Mouse (Mus musculus): ENCODE data around the gene Lmo2. TPM values are rescaled to one million over a fixed set of nuclear protein-coding genes. Genes with fewer than 3 reads are reported as not detected.
A peak's percentile ranks its signal among the peaks of the same experiment; 100 is the strongest.

Gene Lmo2
- polyA plus RNA-seq, 1 experiment from 2014 or later = 18.6 TPM

GRCm38 (mm10) chr2:103962349-103962748, 4.6 kb downstream of the Lmo2 start:
- Histone ChIP-seq H3K9ac (no peak overlapping the region), H3K27ac (replicated peaks) (no peak overlapping the region), H3K4me1 (no peaks in the 10 kb centered on the region), H3K4me3 (replicated peaks) (no peak overlapping the region), H3K9me3 (replicated peaks) (no peaks in the 10 kb centered on the region), H3K27me3 (peaks cover 3% of the 10 kb centered on the region; the same call in 1 of the 2 replicates), H3K36me3 (no peaks in the 10 kb centered on the region), H3K4me2 (replicated peaks) (no peak overlapping the region)
- 66% methylated on average over 4 of the region's 4 CpGs for WGBS
- no peak for ATAC-seq (ENCODE audit: insufficient number of reproducible peaks, low FRiP score, low TSS enrichment, low read depth)

GRCm38 (mm10) chr2:103965391-103965790, 7.6 kb downstream of the Lmo2 start:
- Histone ChIP-seq H3K9ac (no peak overlapping the region), H3K4me3 (replicated peaks) (no peak overlapping the region), H3K27ac (replicated peaks) (no peak overlapping the region), H3K4me1 (peaks cover 6% of the 10 kb centered on the region), H3K9me3 (replicated peaks) (no peaks in the 10 kb centered on the region), H3K27me3 (peaks cover 28% of the 10 kb centered on the region), H3K36me3 (no peaks in the 10 kb centered on the region), H3K4me2 (replicated peaks) (no peak overlapping the region)
- no peak for ATAC-seq (ENCODE audit: insufficient number of reproducible peaks, low FRiP score, low TSS enrichment, low read depth)
- WGBS = 92% methylated on average over 3 of the region's 3 CpGs

- H3K36me3 ChIP-seq = no peaks in the 10 kb centered on the region
- ATAC-seq (ENCODE audit: insufficient number of reproducible peaks, low FRiP score, low TSS enrichment, low read depth) = no peak
- no peaks in the 10 kb centered on the region for H3K9me3 ChIP-seq (replicated peaks)
- no peak overlapping the region for H3K27ac ChIP-seq (replicated peaks)
- no peak overlapping the region for H3K4me2 ChIP-seq (replicated peaks)
- peaks cover 53% of the 10 kb centered on the region for H3K27me3 ChIP-seq
- no peak overlapping the region for H3K9ac ChIP-seq
- peaks cover 14% of the 10 kb centered on the region for H3K4me1 ChIP-seq
- WGBS = 72% methylated on average over 4 of the region's 4 CpGs
- no peak overlapping the region for H3K4me3 ChIP-seq (replicated peaks)
Observed at GRCm38 (mm10) chr2:103968186-103968585, 10.4 kb downstream of the Lmo2 start.

GRCm38 (mm10) chr2:103968919-103969436, 11.2 kb downstream of the Lmo2 start:
- H3K27me3 ChIP-seq = peaks cover 53% of the 10 kb centered on the region
- H3K27ac ChIP-seq (replicated peaks) = no peak overlapping the region

GRCm38 (mm10) chr2:103969437-103970040, 11.8 kb downstream of the Lmo2 start:
- Histone ChIP-seq H3K9ac (peak overlapping the region; percentile 44), H3K9me3 (replicated peaks) (no peaks in the 10 kb centered on the region), H3K4me3 (replicated peaks) (peak overlapping the region; percentile 69), H3K36me3 (no peaks in the 10 kb centered on the region), H3K27ac (replicated peaks) (0 out of 2 replicates have a peak overlapping the region, but pooled peaks have one; percentile 7), H3K27me3 (peaks cover 53% of the 10 kb centered on the region), H3K4me1 (peaks cover 14% of the 10 kb centered on the region), H3K4me2 (replicated peaks) (peak overlapping the region; percentile 98)
- under 1% methylated on average over 40 of the region's 40 CpGs for WGBS
- peak; percentile 68 for ATAC-seq (ENCODE audit: insufficient number of reproducible peaks, low FRiP score, low TSS enrichment, low read depth)

More at GRCm38 (mm10) chr2:103968919-103969436, 11.2 kb downstream of the Lmo2 start:
- 16% methylated on average over 10 of the region's 10 CpGs for WGBS
- Histone ChIP-seq H3K9me3 (replicated peaks) (no peaks in the 10 kb centered on the region), H3K36me3 (no peaks in the 10 kb centered on the region), H3K4me1 (peaks cover 14% of the 10 kb centered on the region), H3K4me2 (replicated peaks) (peak overlapping the region; percentile 98), H3K9ac (0 out of 2 replicates have a peak overlapping the region, but pooled peaks have one; percentile 44), H3K4me3 (replicated peaks) (peak overlapping the region; percentile 69)
- no peak for ATAC-seq (ENCODE audit: insufficient number of reproducible peaks, low FRiP score, low TSS enrichment, low read depth)

- Histone ChIP-seq H3K4me2 (replicated peaks) (peak overlapping the region; percentile 98), H3K27me3 (peaks cover 53% of the 10 kb centered on the region), H3K9ac (peak overlapping the region; percentile 44), H3K4me1 (peaks cover 14% of the 10 kb centered on the region), H3K4me3 (replicated peaks) (peak overlapping the region; percentile 69), H3K9me3 (replicated peaks) (no peaks in the 10 kb centered on the region), H3K27ac (replicated peaks) (no peak overlapping the region), H3K36me3 (no peaks in the 10 kb centered on the region)
- WGBS = under 1% methylated on average over 78 of the region's 79 CpGs
- peak; percentile 61; the same call in 1 of the 2 replicates for ATAC-seq (ENCODE audit: insufficient number of reproducible peaks, low FRiP score, low TSS enrichment, low read depth)
Observed at GRCm38 (mm10) chr2:103970041-103970790, 12.4 kb downstream of the Lmo2 start.

GRCm38 (mm10) chr2:103970791-103971649, 13.2 kb downstream of the Lmo2 start:
- Histone ChIP-seq H3K27ac (replicated peaks) (no peak overlapping the region), H3K9me3 (replicated peaks) (no peaks in the 10 kb centered on the region), H3K36me3 (no peaks in the 10 kb centered on the region), H3K4me2 (replicated peaks) (peak overlapping the region; percentile 98), H3K4me1 (peaks cover 14% of the 10 kb centered on the region), H3K9ac (peak overlapping the region; percentile 44; the same call in 1 of the 2 replicates), H3K27me3 (peaks cover 53% of the 10 kb centered on the region), H3K4me3 (replicated peaks) (peak overlapping the region; percentile 69)
- WGBS = 3% methylated on average over 32 of the region's 32 CpGs
- no peak for ATAC-seq (ENCODE audit: insufficient number of reproducible peaks, low FRiP score, low TSS enrichment, low read depth)

- ATAC-seq (ENCODE audit: insufficient number of reproducible peaks, low FRiP score, low TSS enrichment, low read depth) = no peak
- no peaks in the 10 kb centered on the region for H3K9me3 ChIP-seq (replicated peaks)
- H3K36me3 ChIP-seq = no peaks in the 10 kb centered on the region
- H3K27ac ChIP-seq (replicated peaks) = no peak overlapping the region
- H3K27me3 ChIP-seq = peaks cover 53% of the 10 kb centered on the region
- H3K4me3 ChIP-seq (replicated peaks) = 0 out of 2 replicates have a peak overlapping the region, but pooled peaks have one; percentile 69
- H3K4me2 ChIP-seq (replicated peaks) = 0 out of 2 replicates have a peak overlapping the region, but pooled peaks have one; percentile 98
- H3K4me1 ChIP-seq = peaks cover 14% of the 10 kb centered on the region
- WGBS = 17% methylated on average over 3 of the region's 3 CpGs
- H3K9ac ChIP-seq = no peak overlapping the region
Observed at GRCm38 (mm10) chr2:103971838-103972237, 14.1 kb downstream of the Lmo2 start.

- 76% methylated on average over 7 of the region's 7 CpGs for WGBS
Observed at GRCm38 (mm10) chr2:103975904-103976303, 18.1 kb downstream of the Lmo2 start.

GRCm38 (mm10) chr2:103977216-103977615, 19.4 kb downstream of the Lmo2 start:
- H3K36me3 ChIP-seq = no peaks in the 10 kb centered on the region
- no peaks in the 10 kb centered on the region for H3K9me3 ChIP-seq (replicated peaks)
- no peak overlapping the region for H3K4me2 ChIP-seq (replicated peaks)
- H3K9ac ChIP-seq = no peak overlapping the region
- peaks cover 7% of the 10 kb centered on the region; the same call in 1 of the 2 replicates for H3K27me3 ChIP-seq
- ATAC-seq (ENCODE audit: insufficient number of reproducible peaks, low FRiP score, low TSS enrichment, low read depth) = no peak
- H3K4me1 ChIP-seq = no peaks in the 10 kb centered on the region
- 67% methylated on average over 8 of the region's 8 CpGs for WGBS
- no peak overlapping the region for H3K4me3 ChIP-seq (replicated peaks)
- H3K27ac ChIP-seq (replicated peaks) = no peak overlapping the region

More at GRCm38 (mm10) chr2:103975904-103976303, 18.1 kb downstream of the Lmo2 start:
- Histone ChIP-seq H3K4me3 (replicated peaks) (no peak overlapping the region), H3K27me3 (peaks cover 20% of the 10 kb centered on the region), H3K4me1 (peaks cover 3% of the 10 kb centered on the region), H3K36me3 (no peaks in the 10 kb centered on the region), H3K27ac (replicated peaks) (no peak overlapping the region), H3K9me3 (replicated peaks) (no peaks in the 10 kb centered on the region), H3K4me2 (replicated peaks) (no peak overlapping the region), H3K9ac (no peak overlapping the region)
- ATAC-seq (ENCODE audit: insufficient number of reproducible peaks, low FRiP score, low TSS enrichment, low read depth) = no peak
